Comparison of ENCODE assay signal across 8 mouse cellular contexts in genomic region chr8:70880546-70880945, GRCm38 (mm10). TPM values are rescaled to one million over a fixed set of nuclear protein-coding genes. Genes with fewer than 3 reads are reported as not detected.
DNase-seq lines count a peak whose midpoint lies in the region; ATAC-seq and TF ChIP-seq lines count a peak whose summit lies in the region.

No protein-coding gene starts in this region.

- no peaks in the 10 kb centered on the region for H3K36me3 ChIP-seq in kidney, adult 2 months (ENCODE audit: control insufficient read depth, insufficient read depth, low read length)
- no peaks in the 10 kb centered on the region for H3K36me3 ChIP-seq in kidney, embryonic 15.5 days
- H3K36me3 ChIP-seq in midbrain, embryonic 13.5 days: no peaks in the 10 kb centered on the region

- TF ChIP-seq CTCF in kidney, adult 2 months (conservative IDR thresholded peaks at IDR 0.05; ENCODE audit: insufficient read depth, insufficient read length, low read depth, low read length): no peak

- DNase-seq in cerebellum, adult 8-10 months: no peak
- DNase-seq in kidney, adult 2 months: no peak
- peak; percentile 38 to 50 for DNase-seq in cerebellum, postnatal 36 days
- DNase-seq in ovary, postnatal 14 days (ENCODE audit: low spot score): no peak

- H3K4me1 ChIP-seq in kidney, adult 2 months (ENCODE audit: control insufficient read depth, insufficient read depth, low read length): no peaks in the 10 kb centered on the region
- peaks cover 10% of the 10 kb centered on the region for H3K4me1 ChIP-seq in kidney, embryonic 15.5 days
- H3K4me1 ChIP-seq in midbrain, embryonic 13.5 days (replicated peaks): 0 out of 2 replicates have a peak, but pooled peaks cover 4% of the 10 kb centered on the region

- TF ChIP-seq POLR2A in kidney, adult 2 months (IDR thresholded peaks at IDR 0.05; ENCODE audit: low read depth, low read length): no peak

- peak overlapping the region; percentile 43; the same call in 1 of the 2 replicates for H3K27ac ChIP-seq in kidney, adult 2 months (ENCODE audit: insufficient read depth, low read depth, low read length)
- no peak overlapping the region for H3K27ac ChIP-seq in kidney, embryonic 15.5 days
- no peak overlapping the region for H3K27ac ChIP-seq in midbrain, embryonic 13.5 days

- H3K9ac ChIP-seq in kidney, embryonic 15.5 days: no peak overlapping the region
- peak overlapping the region; percentile 34; the same call in 1 of the 2 replicates for H3K9ac ChIP-seq in midbrain, embryonic 13.5 days (replicated peaks)

- WGBS in kidney, adult 2 months: 25% methylated on average over 11 of the region's 11 CpGs
- 24% methylated on average over 11 of the region's 11 CpGs for WGBS in kidney, embryonic 15.5 days
- 31% methylated on average over 11 of the region's 11 CpGs for WGBS in midbrain, embryonic 13.5 days

- no peak overlapping the region for H3K4me3 ChIP-seq in kidney, adult 2 months (ENCODE audit: insufficient read depth, low read depth, low read length)
- H3K4me3 ChIP-seq in kidney, embryonic 15.5 days (replicated peaks): no peak overlapping the region
- no peak overlapping the region for H3K4me3 ChIP-seq in midbrain, embryonic 13.5 days (replicated peaks)

- H3K9me3 ChIP-seq in kidney, embryonic 15.5 days (replicated peaks): no peaks in the 10 kb centered on the region
- H3K9me3 ChIP-seq in midbrain, embryonic 13.5 days: no peaks in the 10 kb centered on the region

- ATAC-seq in cerebellum, adult (ENCODE audit: insufficient number of reproducible peaks, low FRiP score, low TSS enrichment): 0 out of 2 replicates have a peak, but pooled peaks have one; percentile 3
- ATAC-seq in kidney, embryonic 15.5 days (replicated peaks; ENCODE audit: low FRiP score): no peak
- no peak for ATAC-seq in midbrain, embryonic 13.5 days
- no peak for ATAC-seq in activated CD4-positive, CD25-positive, alpha-beta regulatory T cell, adult 4 months

- no peak overlapping the region for H3K4me2 ChIP-seq in kidney, embryonic 15.5 days
- no peak overlapping the region for H3K4me2 ChIP-seq in midbrain, embryonic 13.5 days (replicated peaks)

- no peaks in the 10 kb centered on the region for H3K27me3 ChIP-seq in kidney, adult 2 months (replicated peaks; ENCODE audit: control insufficient read depth, insufficient read depth, low read length)
- no peaks in the 10 kb centered on the region for H3K27me3 ChIP-seq in kidney, embryonic 15.5 days
- 0 out of 2 replicates have a peak, but pooled peaks cover 8% of the 10 kb centered on the region for H3K27me3 ChIP-seq in midbrain, embryonic 13.5 days

RNA-seq across cellular contexts. Expression of gene Ccdc124, which starts 6.8 kb away (rescaled TPM):
- 48.9 and 49.2 TPM in 2 replicates for polyA plus RNA-seq in kidney, adult 2 months (2012; rRNA removed)
- 115 and 123 TPM in 2 replicates for polyA plus RNA-seq in kidney, embryonic 15.5 days (2015; fragmentation: Nextera tagmentation; extraction: Ambion mirVana)
- polyA plus RNA-seq in midbrain, embryonic 13.5 days (2015; fragmentation: Nextera tagmentation; extraction: Ambion mirVana): 160 TPM in 2 replicates
- polyA plus RNA-seq in activated CD4-positive, CD25-positive, alpha-beta regulatory T cell, adult 4 months (2017; shearing (Covaris generic)): 100 to 1,000 TPM in 1 of 2 experiments, 10 to 100 TPM in 1; 75.7 to 106 TPM

RNA-seq across cellular contexts. Expression of gene Slc5a5, which starts 12.0 kb away (rescaled TPM):
- polyA plus RNA-seq in kidney, adult 2 months (2012; rRNA removed): 0.19 and 0.31 TPM in 2 replicates
- polyA plus RNA-seq in kidney, embryonic 15.5 days (2015; fragmentation: Nextera tagmentation; extraction: Ambion mirVana): 0.06 and 0.25 TPM in 2 replicates
- 0.67 and 0.73 TPM in 2 replicates for polyA plus RNA-seq in midbrain, embryonic 13.5 days (2015; fragmentation: Nextera tagmentation; extraction: Ambion mirVana)
- polyA plus RNA-seq in activated CD4-positive, CD25-positive, alpha-beta regulatory T cell, adult 4 months (2017; shearing (Covaris generic)): not detected

RNA-seq across cellular contexts. Expression of gene Rpl18a, which starts 16.7 kb away (rescaled TPM):
- polyA plus RNA-seq in kidney, adult 2 months (2012; rRNA removed): 3,589 and 3,709 TPM in 2 replicates
- 4,326 and 4,329 TPM in 2 replicates for polyA plus RNA-seq in kidney, embryonic 15.5 days (2015; fragmentation: Nextera tagmentation; extraction: Ambion mirVana)
- 2,682 and 2,717 TPM in 2 replicates for polyA plus RNA-seq in midbrain, embryonic 13.5 days (2015; fragmentation: Nextera tagmentation; extraction: Ambion mirVana)
- polyA plus RNA-seq in activated CD4-positive, CD25-positive, alpha-beta regulatory T cell, adult 4 months (2017; shearing (Covaris generic)): over 10,000 TPM; 10,302 to 10,714 TPM

RNA-seq across cellular contexts. Expression of gene Kcnn1, which starts 17.5 kb away (rescaled TPM):
- 9.4 and 11.0 TPM in 2 replicates for polyA plus RNA-seq in kidney, adult 2 months (2012; rRNA removed)
- 2.6 and 2.9 TPM in 2 replicates for polyA plus RNA-seq in kidney, embryonic 15.5 days (2015; fragmentation: Nextera tagmentation; extraction: Ambion mirVana)
- 19.6 and 26.9 TPM in 2 replicates for polyA plus RNA-seq in midbrain, embryonic 13.5 days (2015; fragmentation: Nextera tagmentation; extraction: Ambion mirVana)
- not detected for polyA plus RNA-seq in activated CD4-positive, CD25-positive, alpha-beta regulatory T cell, adult 4 months (2017; shearing (Covaris generic))

RNA-seq across cellular contexts. Expression of gene Map1s, which starts 25.2 kb away (rescaled TPM):
- 18.4 and 24.4 TPM in 2 replicates for polyA plus RNA-seq in kidney, adult 2 months (2012; rRNA removed)
- polyA plus RNA-seq in kidney, embryonic 15.5 days (2015; fragmentation: Nextera tagmentation; extraction: Ambion mirVana): 49.7 and 58.9 TPM in 2 replicates
- polyA plus RNA-seq in midbrain, embryonic 13.5 days (2015; fragmentation: Nextera tagmentation; extraction: Ambion mirVana): 61.0 and 62.5 TPM in 2 replicates
- 10 to 100 TPM; 13.5 to 17.4 TPM for polyA plus RNA-seq in activated CD4-positive, CD25-positive, alpha-beta regulatory T cell, adult 4 months (2017; shearing (Covaris generic))

Comparison
In these comparisons a context has a peak if more than half of its experiments do, and no peak if none do; other contexts are left out.
1. DNase-seq: peak in cerebellum, postnatal 36 days (2 of 2); none in cerebellum, adult 8-10 months (single experiment), kidney, adult 2 months (single experiment) and ovary, postnatal 14 days (single experiment).